ENCODE assay signal across 9 mouse cellular contexts in genomic region chr9:31688398-31688705, GRCm38 (mm10).
DNase-seq lines count a peak whose midpoint lies in the region; ATAC-seq and TF ChIP-seq lines count a peak whose summit lies in the region.
"Had no signal": no experiment of that assay in that cellular context is flagged by ENCODE, and none has a peak within 500 bp of the region (broad histone marks: within the 10 kb centered on the region; RNA-seq: fewer than 3 reads in every experiment).

No protein-coding gene starts in this region.

- H3K4me3 ChIP-seq in lung, embryonic 15.5 days, result peak overlapping the region; percentile 17
- H3K4me3 ChIP-seq in forebrain, embryonic 15.5 days, result no peak overlapping the region
- no peak overlapping the region for H3K4me3 ChIP-seq in limb, embryonic 14.5 days (replicated peaks; ENCODE audit: low read length)
- peak overlapping the region; percentile 28 for H3K4me3 ChIP-seq in stomach, embryonic 16.5 days (replicated peaks; ENCODE audit: low read length)

- no peak overlapping the region for H3K9ac ChIP-seq in lung, embryonic 15.5 days
- H3K9ac ChIP-seq in forebrain, embryonic 15.5 days (replicated peaks), result no peak overlapping the region
- peak overlapping the region; percentile 17 for H3K9ac ChIP-seq in limb, embryonic 14.5 days (ENCODE audit: low read depth, low read length, severe bottlenecking)
- H3K9ac ChIP-seq in stomach, embryonic 16.5 days (ENCODE audit: low read length), result no peak overlapping the region; the same call in 1 of the 2 replicates

- DNase-seq in lung, adult 18-20 months, result no peak
- DNase-seq in limb, embryonic 14.5 days (ENCODE audit: low spot score), result peak; percentile 38
- DNase-seq in embryo, embryonic 11 days, result no peak
- no peak for DNase-seq in urinary bladder, postnatal 14 days (ENCODE audit: low spot score)
- DNase-seq: gastrocnemius, postnatal 10 days; lung, adult 2 months had no signal

- no peaks in the 10 kb centered on the region for H3K9me3 ChIP-seq in lung, embryonic 15.5 days
- no peaks in the 10 kb centered on the region for H3K9me3 ChIP-seq in forebrain, embryonic 15.5 days
- H3K9me3 ChIP-seq in limb, embryonic 14.5 days (ENCODE audit: control insufficient read depth, low read length), result no peaks in the 10 kb centered on the region
- H3K9me3 ChIP-seq in stomach, embryonic 16.5 days (replicated peaks; ENCODE audit: control insufficient read depth, low read length), result no peaks in the 10 kb centered on the region

- no peak overlapping the region for H3K27ac ChIP-seq in lung, embryonic 15.5 days
- no peak overlapping the region for H3K27ac ChIP-seq in forebrain, embryonic 15.5 days (replicated peaks)
- H3K27ac ChIP-seq in limb, embryonic 14.5 days (replicated peaks; ENCODE audit: low read depth, low read length), result no peak overlapping the region
- H3K27ac ChIP-seq in stomach, embryonic 16.5 days (ENCODE audit: low read length), result no peak overlapping the region

- no peak for TF ChIP-seq POLR2A in limb, embryonic 14.5 days (IDR thresholded peaks at IDR 0.05; ENCODE audit: borderline replicate concordance, extremely low read depth, insufficient read depth, insufficient read length)

- no peak for ATAC-seq in lung, embryonic 15.5 days (ENCODE audit: borderline replicate concordance, extremely low read depth, low FRiP score, low TSS enrichment)
- ATAC-seq in forebrain, embryonic 15.5 days (replicated peaks), result no peak
- ATAC-seq in limb, embryonic 14.5 days (ENCODE audit: low FRiP score, low read depth), result no peak
- ATAC-seq in stomach, embryonic 16.5 days (ENCODE audit: insufficient read depth, low FRiP score), result no peak

- H3K36me3 ChIP-seq in lung, embryonic 15.5 days, result no peaks in the 10 kb centered on the region
- no peaks in the 10 kb centered on the region for H3K36me3 ChIP-seq in forebrain, embryonic 15.5 days
- H3K36me3 ChIP-seq in limb, embryonic 14.5 days (ENCODE audit: control insufficient read depth, insufficient read depth, low read length), result no peaks in the 10 kb centered on the region
- no peaks in the 10 kb centered on the region for H3K36me3 ChIP-seq in stomach, embryonic 16.5 days (ENCODE audit: control insufficient read depth, insufficient read depth, low read length)

- 5% methylated on average over 3 of the region's 3 CpGs for WGBS in lung, embryonic 15.5 days
- WGBS in forebrain, embryonic 15.5 days, result 3% methylated on average over 3 of the region's 3 CpGs
- 5% methylated on average over 3 of the region's 3 CpGs for whole genome bisulfite sequencing in limb, embryonic 14.5 days
- WGBS in stomach, embryonic 16.5 days, result under 1% methylated on average over 3 of the region's 3 CpGs

- peak overlapping the region; percentile 53 for H3K4me2 ChIP-seq in lung, embryonic 15.5 days
- H3K4me2 ChIP-seq in forebrain, embryonic 15.5 days (replicated peaks), result peak overlapping the region; percentile 16; the same call in 1 of the 2 replicates
- H3K4me2 ChIP-seq in limb, embryonic 14.5 days (replicated peaks; ENCODE audit: low read depth, low read length, severe bottlenecking), result peak overlapping the region; percentile 37
- peak overlapping the region; percentile 52 for H3K4me2 ChIP-seq in stomach, embryonic 16.5 days (ENCODE audit: low read depth, low read length)

- H3K27me3 ChIP-seq in lung, embryonic 15.5 days, result no peaks in the 10 kb centered on the region
- no peaks in the 10 kb centered on the region for H3K27me3 ChIP-seq in forebrain, embryonic 15.5 days
- H3K27me3 ChIP-seq in limb, embryonic 14.5 days (ENCODE audit: control insufficient read depth, insufficient read depth, low read length), result no peaks in the 10 kb centered on the region
- H3K27me3 ChIP-seq in stomach, embryonic 16.5 days (ENCODE audit: control insufficient read depth, insufficient read depth, low read length), result no peaks in the 10 kb centered on the region

- H3K4me1 ChIP-seq in lung, embryonic 15.5 days, result peaks cover 27% of the 10 kb centered on the region
- peaks cover 4% of the 10 kb centered on the region; the same call in 1 of the 2 replicates for H3K4me1 ChIP-seq in forebrain, embryonic 15.5 days
- H3K4me1 ChIP-seq in limb, embryonic 14.5 days (ENCODE audit: control insufficient read depth, insufficient read depth, low read length), result peaks cover 27% of the 10 kb centered on the region
- peaks cover 24% of the 10 kb centered on the region for H3K4me1 ChIP-seq in stomach, embryonic 16.5 days (ENCODE audit: control insufficient read depth, insufficient read depth, low read length)

Comparison
In these comparisons a context has a peak if more than half of its experiments do, and no peak if none do; other contexts are left out.
1. H3K4me3 ChIP-seq: peak in lung, embryonic 15.5 days (single experiment) and stomach, embryonic 16.5 days (single experiment); none in forebrain, embryonic 15.5 days (single experiment) and limb, embryonic 14.5 days (single experiment).
2. Peak in every context shown above with its lines, with median percentiles within 50 percentile points of each other: H3K4me2 ChIP-seq.